Mouse (Mus musculus) olfactory bulb, adult 2 months (tissue): ENCODE measurements around the gene Sprr2i.

Experiments used
- CTCF ChIP-seq: fragments of 200-500 bp; IDR thresholded peaks from 2 replicates; pipeline ENCODE4 v1.5.1; 2012; ENCODE audit warnings: low read depth, mild to moderate bottlenecking, low read length, moderate library complexity; ENCODE audit not compliant: insufficient read depth
- POLR2A ChIP-seq: fragments of 200-500 bp; IDR thresholded peaks from 2 replicates; pipeline ENCODE4 v1.6.1; 2012; ENCODE audit warnings: mild to moderate bottlenecking, low read depth, low read length, moderate library complexity; ENCODE audit not compliant: insufficient read depth

DNA sequence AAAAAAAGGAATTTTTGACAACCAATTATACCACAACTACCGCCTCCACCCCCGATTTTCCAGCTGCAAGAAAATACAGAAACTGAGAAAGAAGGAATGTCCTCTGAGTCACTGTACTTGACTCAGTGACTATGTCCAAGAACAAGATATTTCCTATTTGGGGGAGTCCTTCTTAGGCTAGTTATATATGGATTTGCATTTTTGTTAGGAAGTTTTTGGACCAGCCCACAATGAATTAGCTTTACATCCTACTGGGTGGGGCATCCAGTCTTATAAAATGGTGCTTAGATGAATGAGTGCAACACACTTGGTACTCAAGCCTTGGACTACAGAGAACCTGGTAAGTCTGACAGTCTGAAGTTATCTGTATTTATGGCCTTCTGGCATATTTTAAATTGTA lies 24.5 kb downstream of the Sprr2i start, which contains the start of gene Sprr2k:
- no peak for TF ChIP-seq CTCF
- no peak for TF ChIP-seq POLR2A
